In genomic region chr6:48665471-48665870, GRCm38 (mm10) we compare ENCODE assay signal across 18 mouse cellular contexts. TPM values are rescaled to one million over a fixed set of nuclear protein-coding genes. Genes with fewer than 3 reads are reported as not detected.
DNase-seq lines count a peak whose midpoint lies in the region; ATAC-seq and TF ChIP-seq lines count a peak whose summit lies in the region.
"Had no signal": no experiment of that assay in that cellular context is flagged by ENCODE, and none has a peak within 500 bp of the region (broad histone marks: within the 10 kb centered on the region; RNA-seq: fewer than 3 reads in every experiment).

No protein-coding gene starts in this region.

- H3K36me3 ChIP-seq in kidney, embryonic 15.5 days, result no peaks in the 10 kb centered on the region
- H3K36me3 ChIP-seq in liver, postnatal 0 days (replicated peaks; ENCODE audit: insufficient read depth, low read length), result no peaks in the 10 kb centered on the region
- no peaks in the 10 kb centered on the region for H3K36me3 ChIP-seq in liver, embryonic 11.5 days (ENCODE audit: control insufficient read depth, insufficient read depth, low read length)
- H3K36me3 ChIP-seq: embryonic facial prominence, embryonic 12.5 days; forebrain, embryonic 15.5 days; heart, embryonic 10.5 days; hindbrain, embryonic 13.5 days had no signal

- 0 out of 2 replicates have a peak overlapping the region, but pooled peaks have one; percentile 68 for H3K27ac ChIP-seq in kidney, embryonic 15.5 days
- peak overlapping the region; percentile 71; the same call in 1 of the 2 replicates for H3K27ac ChIP-seq in liver, postnatal 0 days (ENCODE audit: low read depth)
- H3K27ac ChIP-seq in liver, embryonic 11.5 days (ENCODE audit: low read depth, low read length), result no peak overlapping the region
- H3K27ac ChIP-seq: embryonic facial prominence, embryonic 12.5 days; forebrain, embryonic 15.5 days; heart, embryonic 10.5 days; hindbrain, embryonic 13.5 days had no signal

- H3K4me1 ChIP-seq in kidney, embryonic 15.5 days, result no peaks in the 10 kb centered on the region
- H3K4me1 ChIP-seq in liver, postnatal 0 days (ENCODE audit: insufficient read depth), result peaks cover 15% of the 10 kb centered on the region
- H3K4me1 ChIP-seq in liver, embryonic 11.5 days (replicated peaks; ENCODE audit: control insufficient read depth, insufficient read depth, low read length), result no peaks in the 10 kb centered on the region
- H3K4me1 ChIP-seq: embryonic facial prominence, embryonic 12.5 days; forebrain, embryonic 15.5 days; heart, embryonic 10.5 days; hindbrain, embryonic 13.5 days had no signal

- no peak for TF ChIP-seq CTCF in liver, postnatal 0 days (IDR thresholded peaks at IDR 0.05; ENCODE audit: low read depth)

- DNase-seq in heart, adult 11 months, result peak; percentile 85
- DNase-seq in heart, postnatal 4 days, result no peak
- no peak for DNase-seq in kidney, postnatal 36 days
- peak; percentile 12 for DNase-seq in liver, postnatal 0 days
- no peak for DNase-seq in liver, embryonic 11.5 days (ENCODE audit: low spot score)
- DNase-seq: adrenal gland, postnatal 14 days; cerebellum, adult 11-12 months; cerebellum, postnatal 25 days; gastrocnemius, postnatal 36 days; heart, adult 18-20 months; heart, postnatal 10 days had no signal

- no peak for TF ChIP-seq EP300 in liver, postnatal 0 days (IDR thresholded peaks at IDR 0.05; ENCODE audit: low read depth)

- H3K4me2 ChIP-seq in kidney, embryonic 15.5 days, result no peak overlapping the region
- H3K4me2 ChIP-seq in liver, postnatal 0 days (ENCODE audit: low read depth, low read length), result no peak overlapping the region
- H3K4me2 ChIP-seq in liver, embryonic 11.5 days, result no peak overlapping the region
- H3K4me2 ChIP-seq: embryonic facial prominence, embryonic 12.5 days; forebrain, embryonic 15.5 days; hindbrain, embryonic 13.5 days had no signal

- 92% methylated on average over 9 of the region's 9 CpGs for WGBS in kidney, embryonic 15.5 days
- 90% methylated on average over 9 of the region's 9 CpGs for WGBS in liver, postnatal 0 days (ENCODE audit: insufficient replicate concordance)
- 91% methylated on average over 9 of the region's 9 CpGs for WGBS in liver, embryonic 11.5 days

- no peak for ATAC-seq in kidney, embryonic 15.5 days (replicated peaks; ENCODE audit: low FRiP score)
- ATAC-seq in liver, postnatal 0 days, result no peak
- ATAC-seq in liver, embryonic 11.5 days (replicated peaks; ENCODE audit: low FRiP score), result no peak
- ATAC-seq: forebrain, embryonic 15.5 days; Patski had no signal

- H3K4me3 ChIP-seq in kidney, embryonic 15.5 days (replicated peaks), result no peak overlapping the region
- H3K4me3 ChIP-seq in liver, postnatal 0 days (ENCODE audit: low read depth, low read length), result no peak overlapping the region
- H3K4me3 ChIP-seq in liver, embryonic 11.5 days (ENCODE audit: low read depth, low read length), result no peak overlapping the region
- H3K4me3 ChIP-seq: embryonic facial prominence, embryonic 12.5 days; forebrain, embryonic 15.5 days; heart, embryonic 10.5 days; hindbrain, embryonic 13.5 days had no signal

- no peak overlapping the region for H3K9ac ChIP-seq in kidney, embryonic 15.5 days
- no peak overlapping the region for H3K9ac ChIP-seq in liver, postnatal 0 days (replicated peaks)
- no peak overlapping the region for H3K9ac ChIP-seq in liver, embryonic 11.5 days (ENCODE audit: low read depth, low read length)
- H3K9ac ChIP-seq: embryonic facial prominence, embryonic 12.5 days; forebrain, embryonic 15.5 days; hindbrain, embryonic 13.5 days had no signal

- H3K27me3 ChIP-seq in kidney, embryonic 15.5 days, result no peaks in the 10 kb centered on the region
- H3K27me3 ChIP-seq in liver, postnatal 0 days (ENCODE audit: insufficient read depth, low read length), result no peaks in the 10 kb centered on the region
- H3K27me3 ChIP-seq in liver, embryonic 11.5 days (replicated peaks; ENCODE audit: control insufficient read depth, insufficient read depth, low read length), result no peaks in the 10 kb centered on the region
- H3K27me3 ChIP-seq: CH12.LX; embryonic facial prominence, embryonic 12.5 days; forebrain, embryonic 15.5 days; hindbrain, embryonic 13.5 days; Patski had no signal

- no peaks in the 10 kb centered on the region for H3K9me3 ChIP-seq in kidney, embryonic 15.5 days (replicated peaks)
- H3K9me3 ChIP-seq in liver, postnatal 0 days (ENCODE audit: low read length), result no peaks in the 10 kb centered on the region
- no peaks in the 10 kb centered on the region for H3K9me3 ChIP-seq in liver, embryonic 11.5 days (ENCODE audit: control insufficient read depth, low read length)
- H3K9me3 ChIP-seq: embryonic facial prominence, embryonic 12.5 days; forebrain, embryonic 15.5 days; heart, embryonic 10.5 days; hindbrain, embryonic 13.5 days had no signal

RNA-seq across cellular contexts. Expression of gene Gimap9, which starts 10.5 kb away (rescaled TPM):
- total RNA-seq in heart, postnatal 4 days (2021), result 1 to 10 TPM; 6.7 to 7.0 TPM
- 11.7 and 12.6 TPM in 2 replicates for polyA plus RNA-seq in kidney, embryonic 15.5 days (2015; fragmentation: Nextera tagmentation; extraction: Ambion mirVana)
- 10.2 and 10.9 TPM in 2 replicates for polyA plus RNA-seq in liver, postnatal 0 days (2015; fragmentation: Nextera tagmentation; extraction: Ambion mirVana)
- polyA plus RNA-seq in liver, embryonic 11.5 days (2014; fragmentation: Nextera tagmentation; extraction: Ambion mirVana), result 14.5 and 17.9 TPM in 2 replicates

RNA-seq across cellular contexts. Expression of gene Gimap8, which starts 18.4 kb away (rescaled TPM):
- total RNA-seq in heart, postnatal 4 days (2021), result 1 to 10 TPM; 9.0 to 9.3 TPM
- polyA plus RNA-seq in kidney, embryonic 15.5 days (2015; fragmentation: Nextera tagmentation; extraction: Ambion mirVana), result 3.3 and 3.8 TPM in 2 replicates
- polyA plus RNA-seq in liver, postnatal 0 days (2015; fragmentation: Nextera tagmentation; extraction: Ambion mirVana), result 1.1 TPM in 2 replicates
- polyA plus RNA-seq in liver, embryonic 11.5 days (2014; fragmentation: Nextera tagmentation; extraction: Ambion mirVana), result 0.32 and 1.1 TPM in 2 replicates

RNA-seq across cellular contexts. Expression of gene Gimap4, which starts 18.9 kb away (rescaled TPM):
- total RNA-seq in heart, postnatal 4 days (2021), result 10 to 100 TPM; 41.2 to 50.1 TPM
- 69.5 and 72.5 TPM in 2 replicates for polyA plus RNA-seq in kidney, embryonic 15.5 days (2015; fragmentation: Nextera tagmentation; extraction: Ambion mirVana)
- 13.5 and 14.5 TPM in 2 replicates for polyA plus RNA-seq in liver, postnatal 0 days (2015; fragmentation: Nextera tagmentation; extraction: Ambion mirVana)
- 21.8 and 23.5 TPM in 2 replicates for polyA plus RNA-seq in liver, embryonic 11.5 days (2014; fragmentation: Nextera tagmentation; extraction: Ambion mirVana)

RNA-seq across cellular contexts. Expression of gene AI854703, which starts 38.9 kb away (rescaled TPM):
- total RNA-seq in heart, postnatal 4 days (2021), result under 1 TPM; 0.41 to 0.50 TPM
- polyA plus RNA-seq in kidney, embryonic 15.5 days (2015; fragmentation: Nextera tagmentation; extraction: Ambion mirVana), result 3.0 and 3.1 TPM in 2 replicates
- 0.16 and 0.20 TPM in 2 replicates for polyA plus RNA-seq in liver, postnatal 0 days (2015; fragmentation: Nextera tagmentation; extraction: Ambion mirVana)
- polyA plus RNA-seq in liver, embryonic 11.5 days (2014; fragmentation: Nextera tagmentation; extraction: Ambion mirVana), result 0.40 and 0.45 TPM in 2 replicates

RNA-seq across cellular contexts. Expression of gene Gimap6, which starts 42.6 kb away (rescaled TPM):
- 10 to 100 TPM; 62.2 to 64.7 TPM for total RNA-seq in heart, postnatal 4 days (2021)
- polyA plus RNA-seq in kidney, embryonic 15.5 days (2015; fragmentation: Nextera tagmentation; extraction: Ambion mirVana), result 50.6 and 51.3 TPM in 2 replicates
- polyA plus RNA-seq in liver, postnatal 0 days (2015; fragmentation: Nextera tagmentation; extraction: Ambion mirVana), result 12.2 and 12.5 TPM in 2 replicates
- 18.0 and 18.6 TPM in 2 replicates for polyA plus RNA-seq in liver, embryonic 11.5 days (2014; fragmentation: Nextera tagmentation; extraction: Ambion mirVana)
- polyA plus RNA-seq: Patski had no signal

Comparison
In these comparisons a context has a peak if more than half of its experiments do, and no peak if none do; other contexts are left out.
1. DNase-seq: peak in heart, adult 11 months (single experiment) and liver, postnatal 0 days (single experiment); none in heart, postnatal 4 days (single experiment), kidney, postnatal 36 days (0 of 2) and liver, embryonic 11.5 days (single experiment).